Comparison of ENCODE assay signal across 7 mouse cellular contexts in genomic region chr19:45012636-45013035, GRCm38 (mm10). TPM values are rescaled to one million over a fixed set of nuclear protein-coding genes. Genes with fewer than 3 reads are reported as not detected.
A peak's percentile ranks its signal among the peaks of the same experiment; 100 is the strongest.
DNase-seq lines count a peak whose midpoint lies in the region; ATAC-seq and TF ChIP-seq lines count a peak whose summit lies in the region.

No protein-coding gene starts in this region.

- no peak for TF ChIP-seq EP300 in liver, embryonic 14.5 days (IDR thresholded peaks at IDR 0.05; ENCODE audit: low read depth)

- no peak overlapping the region for H3K27ac ChIP-seq in liver, embryonic 14.5 days
- no peak overlapping the region for H3K27ac ChIP-seq in liver, embryonic 12.5 days
- peak overlapping the region; percentile 100; the same call in 1 of the 2 replicates for H3K27ac ChIP-seq in embryonic facial prominence, embryonic 15.5 days (replicated peaks)
- no peak overlapping the region for H3K27ac ChIP-seq in kidney, postnatal 0 days
- peak overlapping the region; percentile 49; the same call in 1 of the 2 replicates for H3K27ac ChIP-seq in neural tube, embryonic 14.5 days (ENCODE audit: low read depth, low read length)

- peaks cover 2% of the 10 kb centered on the region for H3K36me3 ChIP-seq in liver, embryonic 14.5 days (replicated peaks; ENCODE audit: control insufficient read depth, insufficient read depth, low read depth)
- H3K36me3 ChIP-seq in liver, embryonic 12.5 days = peaks cover 48% of the 10 kb centered on the region
- peaks cover 31% of the 10 kb centered on the region for H3K36me3 ChIP-seq in embryonic facial prominence, embryonic 15.5 days
- H3K36me3 ChIP-seq in kidney, postnatal 0 days (ENCODE audit: insufficient read depth, low read length) = 0 out of 2 replicates have a peak, but pooled peaks cover 11% of the 10 kb centered on the region
- H3K36me3 ChIP-seq in neural tube, embryonic 14.5 days (ENCODE audit: control insufficient read depth, insufficient read depth, low read length) = peaks cover 20% of the 10 kb centered on the region; the same call in 1 of the 2 replicates

- peaks cover 2% of the 10 kb centered on the region; the same call in 1 of the 2 replicates for H3K27me3 ChIP-seq in liver, embryonic 14.5 days (ENCODE audit: control insufficient read depth, insufficient read depth, low read length)
- H3K27me3 ChIP-seq in liver, embryonic 12.5 days (replicated peaks) = peaks cover 3% of the 10 kb centered on the region; the same call in 1 of the 2 replicates
- H3K27me3 ChIP-seq in embryonic facial prominence, embryonic 15.5 days = no peaks in the 10 kb centered on the region
- H3K27me3 ChIP-seq in kidney, postnatal 0 days (ENCODE audit: insufficient read depth, low read length) = no peaks in the 10 kb centered on the region
- H3K27me3 ChIP-seq in neural tube, embryonic 14.5 days (ENCODE audit: control insufficient read depth, insufficient read depth, low read length) = no peaks in the 10 kb centered on the region

- H3K4me1 ChIP-seq in liver, embryonic 14.5 days (replicated peaks; ENCODE audit: control insufficient read depth in 2 of 2, insufficient read depth in 2 of 2, low read length in 1 of 2) = peaks cover 3 to 23% of the 10 kb centered on the region in 2 experiments; a peak in 2 of 4 replicates
- H3K4me1 ChIP-seq in liver, embryonic 12.5 days = peaks cover 62% of the 10 kb centered on the region
- peaks cover 59% of the 10 kb centered on the region for H3K4me1 ChIP-seq in embryonic facial prominence, embryonic 15.5 days
- peaks cover 26% of the 10 kb centered on the region; the same call in 1 of the 2 replicates for H3K4me1 ChIP-seq in kidney, postnatal 0 days (replicated peaks; ENCODE audit: insufficient read depth, low read length)
- peaks cover 24% of the 10 kb centered on the region for H3K4me1 ChIP-seq in neural tube, embryonic 14.5 days (ENCODE audit: control insufficient read depth, insufficient read depth, low read length)

- 52% methylated on average over 6 of the region's 6 CpGs for WGBS in liver, embryonic 14.5 days (ENCODE audit: insufficient replicate concordance)
- 58% methylated on average over 6 of the region's 6 CpGs for WGBS in liver, embryonic 12.5 days (ENCODE audit: insufficient replicate concordance)
- WGBS in embryonic facial prominence, embryonic 15.5 days = 27% methylated on average over 6 of the region's 6 CpGs
- WGBS in kidney, postnatal 0 days = 32% methylated on average over 6 of the region's 6 CpGs
- 32% methylated on average over 6 of the region's 6 CpGs for WGBS in neural tube, embryonic 14.5 days

- no peak overlapping the region for H3K4me3 ChIP-seq in liver, embryonic 14.5 days (ENCODE audit: insufficient read depth in 1 of 2, low read depth in 2 of 2, low read length in 2 of 2)
- no peak overlapping the region for H3K4me3 ChIP-seq in liver, embryonic 12.5 days
- no peak overlapping the region for H3K4me3 ChIP-seq in embryonic facial prominence, embryonic 15.5 days (replicated peaks)
- H3K4me3 ChIP-seq in kidney, postnatal 0 days (replicated peaks; ENCODE audit: low read depth, low read length) = no peak overlapping the region
- no peak overlapping the region for H3K4me3 ChIP-seq in neural tube, embryonic 14.5 days (ENCODE audit: low read depth, low read length)

- peak; percentile 46 for TF ChIP-seq CTCF in liver, embryonic 14.5 days (IDR thresholded peaks at IDR 0.05; ENCODE audit: low read depth)
- peak; percentile 77 for TF ChIP-seq CTCF in kidney, postnatal 0 days (IDR thresholded peaks at IDR 0.05; ENCODE audit: low read depth)

- no peak overlapping the region for H3K9ac ChIP-seq in liver, embryonic 14.5 days (replicated peaks)
- no peak overlapping the region for H3K9ac ChIP-seq in liver, embryonic 12.5 days
- H3K9ac ChIP-seq in embryonic facial prominence, embryonic 15.5 days = no peak overlapping the region
- no peak overlapping the region for H3K9ac ChIP-seq in kidney, postnatal 0 days (ENCODE audit: low read depth, low read length)
- no peak overlapping the region for H3K9ac ChIP-seq in neural tube, embryonic 14.5 days (replicated peaks; ENCODE audit: low read depth, low read length)

- no peaks in the 10 kb centered on the region for H3K9me3 ChIP-seq in liver, embryonic 14.5 days (ENCODE audit: control insufficient read depth, low read length)
- H3K9me3 ChIP-seq in liver, embryonic 12.5 days (replicated peaks) = no peaks in the 10 kb centered on the region
- H3K9me3 ChIP-seq in embryonic facial prominence, embryonic 15.5 days (replicated peaks) = no peaks in the 10 kb centered on the region
- no peaks in the 10 kb centered on the region for H3K9me3 ChIP-seq in kidney, postnatal 0 days (replicated peaks; ENCODE audit: low read length)
- H3K9me3 ChIP-seq in neural tube, embryonic 14.5 days (ENCODE audit: control insufficient read depth, low read length) = no peaks in the 10 kb centered on the region

- no peak for ATAC-seq in liver, embryonic 14.5 days (ENCODE audit: insufficient read depth)
- no peak for ATAC-seq in liver, embryonic 12.5 days
- ATAC-seq in embryonic facial prominence, embryonic 15.5 days (ENCODE audit: insufficient number of reproducible peaks, low FRiP score, low TSS enrichment, low read depth) = no peak
- no peak for ATAC-seq in kidney, postnatal 0 days (replicated peaks; ENCODE audit: low FRiP score, low read depth)
- ATAC-seq in neural tube, embryonic 14.5 days (ENCODE audit: low read depth) = no peak

- DNase-seq in liver, embryonic 14.5 days (ENCODE audit: low read depth in 3 of 3, low spot score in 3 of 3) = no peak
- peak; percentile 85 for DNase-seq in kidney, postnatal 0 days (ENCODE audit: low spot score)
- no peak for DNase-seq in gastrocnemius, adult 8-10 months (ENCODE audit: low spot score in 2 of 2)
- no peak for DNase-seq in urinary bladder, postnatal 14 days (ENCODE audit: low spot score)

- H3K4me2 ChIP-seq in liver, embryonic 14.5 days (ENCODE audit: low read depth) = no peak overlapping the region
- H3K4me2 ChIP-seq in liver, embryonic 12.5 days = no peak overlapping the region
- H3K4me2 ChIP-seq in embryonic facial prominence, embryonic 15.5 days (replicated peaks) = no peak overlapping the region
- H3K4me2 ChIP-seq in kidney, postnatal 0 days (ENCODE audit: low read length) = no peak overlapping the region
- no peak overlapping the region for H3K4me2 ChIP-seq in neural tube, embryonic 14.5 days (ENCODE audit: low read depth, low read length)

RNA-seq across cellular contexts. Expression of gene Lzts2, which starts 1.6 kb away (rescaled TPM):
- polyA plus RNA-seq in liver, embryonic 14.5 days (2012; rRNA removed) = 4.8 and 6.2 TPM in 2 replicates
- 3.7 and 6.0 TPM in 2 replicates for polyA plus RNA-seq in liver, embryonic 14.5 days (2014; fragmentation: Nextera tagmentation; extraction: Ambion mirVana)
- polyA plus RNA-seq in liver, embryonic 12.5 days (2016; fragmentation: Nextera tagmentation; extraction: Ambion mirVana) = 18.3 and 19.6 TPM in 2 replicates
- polyA plus RNA-seq in embryonic facial prominence, embryonic 15.5 days (2015; fragmentation: Nextera tagmentation; extraction: Ambion mirVana) = 75.8 and 80.5 TPM in 2 replicates
- polyA plus RNA-seq in kidney, postnatal 0 days (2015; fragmentation: Nextera tagmentation; extraction: Ambion mirVana) = 58.6 and 69.5 TPM in 2 replicates
- 16.1 and 20.3 TPM in 2 replicates for polyA plus RNA-seq in neural tube, embryonic 14.5 days (2014; fragmentation: Nextera tagmentation; extraction: Ambion mirVana)
- total RNA-seq in gastrocnemius, adult 8-10 months (2022) = 10 to 100 TPM; 17.9 to 25.9 (median 20.5) TPM

RNA-seq across cellular contexts. Expression of gene Mrpl43, which starts 6.4 kb away (rescaled TPM):
- polyA plus RNA-seq in liver, embryonic 14.5 days (2012; rRNA removed) = 28.9 and 30.5 TPM in 2 replicates
- polyA plus RNA-seq in liver, embryonic 14.5 days (2014; fragmentation: Nextera tagmentation; extraction: Ambion mirVana) = 19.6 and 20.5 TPM in 2 replicates
- polyA plus RNA-seq in liver, embryonic 12.5 days (2016; fragmentation: Nextera tagmentation; extraction: Ambion mirVana) = 45.8 and 47.6 TPM in 2 replicates
- 73.1 and 77.3 TPM in 2 replicates for polyA plus RNA-seq in embryonic facial prominence, embryonic 15.5 days (2015; fragmentation: Nextera tagmentation; extraction: Ambion mirVana)
- polyA plus RNA-seq in kidney, postnatal 0 days (2015; fragmentation: Nextera tagmentation; extraction: Ambion mirVana) = 78.9 and 79.9 TPM in 2 replicates
- polyA plus RNA-seq in neural tube, embryonic 14.5 days (2014; fragmentation: Nextera tagmentation; extraction: Ambion mirVana) = 82.0 and 88.0 TPM in 2 replicates
- 10 to 100 TPM; 30.2 to 36.4 (median 34.1) TPM for total RNA-seq in gastrocnemius, adult 8-10 months (2022)

RNA-seq across cellular contexts. Expression of gene Twnk, which starts 7.2 kb away (rescaled TPM):
- 6.0 and 8.0 TPM in 2 replicates for polyA plus RNA-seq in liver, embryonic 14.5 days (2012; rRNA removed)
- polyA plus RNA-seq in liver, embryonic 14.5 days (2014; fragmentation: Nextera tagmentation; extraction: Ambion mirVana) = 4.3 TPM in 2 replicates
- polyA plus RNA-seq in liver, embryonic 12.5 days (2016; fragmentation: Nextera tagmentation; extraction: Ambion mirVana) = 18.5 and 20.9 TPM in 2 replicates
- 20.2 and 22.1 TPM in 2 replicates for polyA plus RNA-seq in embryonic facial prominence, embryonic 15.5 days (2015; fragmentation: Nextera tagmentation; extraction: Ambion mirVana)
- polyA plus RNA-seq in kidney, postnatal 0 days (2015; fragmentation: Nextera tagmentation; extraction: Ambion mirVana) = 15.7 and 19.4 TPM in 2 replicates
- 10.2 and 12.8 TPM in 2 replicates for polyA plus RNA-seq in neural tube, embryonic 14.5 days (2014; fragmentation: Nextera tagmentation; extraction: Ambion mirVana)
- total RNA-seq in gastrocnemius, adult 8-10 months (2022) = 10 to 100 TPM; 18.9 to 39.5 (median 21.9) TPM

RNA-seq across cellular contexts. Expression of gene Sema4g, which starts 23.7 kb away (rescaled TPM):
- 24.9 and 32.5 TPM in 2 replicates for polyA plus RNA-seq in liver, embryonic 14.5 days (2012; rRNA removed)
- polyA plus RNA-seq in liver, embryonic 14.5 days (2014; fragmentation: Nextera tagmentation; extraction: Ambion mirVana) = 2.6 and 3.3 TPM in 2 replicates
- 2.4 TPM in 2 replicates for polyA plus RNA-seq in liver, embryonic 12.5 days (2016; fragmentation: Nextera tagmentation; extraction: Ambion mirVana)
- polyA plus RNA-seq in embryonic facial prominence, embryonic 15.5 days (2015; fragmentation: Nextera tagmentation; extraction: Ambion mirVana) = 4.8 and 5.9 TPM in 2 replicates
- polyA plus RNA-seq in kidney, postnatal 0 days (2015; fragmentation: Nextera tagmentation; extraction: Ambion mirVana) = 3.2 and 3.7 TPM in 2 replicates
- 24.5 and 27.8 TPM in 2 replicates for polyA plus RNA-seq in neural tube, embryonic 14.5 days (2014; fragmentation: Nextera tagmentation; extraction: Ambion mirVana)
- under 1 TPM; 0.13 to 0.41 (median 0.21) TPM for total RNA-seq in gastrocnemius, adult 8-10 months (2022)

RNA-seq across cellular contexts. Expression of gene Pdzd7, which starts 32.9 kb away (rescaled TPM):
- polyA plus RNA-seq in liver, embryonic 14.5 days (2012; rRNA removed) = 0.02 and 0.03 TPM in 2 replicates
- not detected in 2 replicates for polyA plus RNA-seq in liver, embryonic 14.5 days (2014; fragmentation: Nextera tagmentation; extraction: Ambion mirVana)
- polyA plus RNA-seq in liver, embryonic 12.5 days (2016; fragmentation: Nextera tagmentation; extraction: Ambion mirVana) = not detected in 2 replicates
- polyA plus RNA-seq in embryonic facial prominence, embryonic 15.5 days (2015; fragmentation: Nextera tagmentation; extraction: Ambion mirVana) = 0.68 and 0.75 TPM in 2 replicates
- polyA plus RNA-seq in kidney, postnatal 0 days (2015; fragmentation: Nextera tagmentation; extraction: Ambion mirVana) = 0.43 and 0.80 TPM in 2 replicates
- 2.3 and 2.5 TPM in 2 replicates for polyA plus RNA-seq in neural tube, embryonic 14.5 days (2014; fragmentation: Nextera tagmentation; extraction: Ambion mirVana)
- total RNA-seq in gastrocnemius, adult 8-10 months (2022) = 1 to 10 TPM; 2.9 to 5.4 (median 4.1) TPM

Comparison
In these comparisons a context has a peak if more than half of its experiments do, and no peak if none do; other contexts are left out.
1. H3K27ac ChIP-seq: peak in embryonic facial prominence, embryonic 15.5 days (single experiment) and neural tube, embryonic 14.5 days (single experiment); none in liver, embryonic 14.5 days (single experiment), liver, embryonic 12.5 days (single experiment) and kidney, postnatal 0 days (single experiment).